Mouse (Mus musculus): ENCODE results near the gene Dcst2. TPM values are rescaled to one million over a fixed set of nuclear protein-coding genes. Genes with fewer than 3 reads are reported as not detected.

The Dcst2 gene
- total RNA-seq (2021) = under 1 TPM in 1 of 2 experiments, not detected in 1; 0.43 TPM

- no peak for DNase-seq
Observed at GRCm38 (mm10) chr3:89361675-89362074, at the start of gene Dcst2. Dcst2 (plus strand) TSS chr3:89361975.

- no peak for DNase-seq
Observed at GRCm38 (mm10) chr3:89314340-89314739, 47.4 kb upstream of the Dcst2 start.

DNA sequence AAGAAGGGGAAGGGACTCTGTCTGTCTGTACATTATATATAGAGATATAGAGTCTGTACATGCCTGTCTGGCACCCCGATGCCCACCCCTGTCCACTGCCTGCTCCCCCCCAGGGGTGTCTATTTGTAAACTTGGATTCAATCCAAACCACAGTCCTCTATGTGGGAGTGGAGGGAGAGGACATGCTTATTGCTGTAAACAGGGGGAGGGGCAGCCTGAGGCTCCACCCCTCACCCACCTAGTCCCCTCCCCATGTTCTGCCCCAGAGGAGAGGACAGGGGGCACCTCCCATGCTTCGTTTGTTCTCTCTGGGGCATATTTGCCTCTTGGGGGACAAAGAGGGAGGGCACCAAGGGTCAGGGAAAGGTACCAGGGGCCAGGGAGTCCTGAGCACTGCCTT, 47.0 kb upstream of the Dcst2 start:
- no peak for DNase-seq

- peak; percentile 77 to 78 for DNase-seq
Observed at GRCm38 (mm10) chr3:89315195-89315929, 46.4 kb upstream of the Dcst2 start.

GRCm38 (mm10) chr3:89315930-89316831, 45.6 kb upstream of the Dcst2 start:
- no peak for DNase-seq

- DNase-seq = peak; percentile 84 to 88
Observed at GRCm38 (mm10) chr3:89316833-89317232, 44.9 kb upstream of the Dcst2 start.

DNA sequence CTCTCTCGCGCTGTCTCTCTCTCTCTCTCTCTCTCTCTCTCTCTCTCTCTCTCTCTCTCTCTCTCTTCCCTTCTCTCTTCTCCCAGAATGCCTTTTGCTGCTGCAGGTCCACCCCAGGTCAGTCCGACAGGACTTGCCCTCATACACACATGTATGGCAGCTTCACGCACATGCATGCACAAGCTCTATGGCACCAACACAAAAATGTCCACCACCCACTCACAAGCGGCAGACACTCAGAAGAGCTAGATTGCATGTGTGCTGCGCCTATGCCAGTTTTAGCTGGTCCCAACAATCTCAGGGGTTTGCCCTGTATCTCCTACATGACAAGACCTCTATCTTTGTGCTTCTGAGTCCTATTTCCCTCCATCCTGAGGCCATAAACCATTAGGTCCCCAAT, 44.5 kb upstream of the Dcst2 start:
- no peak for DNase-seq

GRCm38 (mm10) chr3:89318316-89318715, 43.5 kb upstream of the Dcst2 start:
- no peak for DNase-seq

DNA sequence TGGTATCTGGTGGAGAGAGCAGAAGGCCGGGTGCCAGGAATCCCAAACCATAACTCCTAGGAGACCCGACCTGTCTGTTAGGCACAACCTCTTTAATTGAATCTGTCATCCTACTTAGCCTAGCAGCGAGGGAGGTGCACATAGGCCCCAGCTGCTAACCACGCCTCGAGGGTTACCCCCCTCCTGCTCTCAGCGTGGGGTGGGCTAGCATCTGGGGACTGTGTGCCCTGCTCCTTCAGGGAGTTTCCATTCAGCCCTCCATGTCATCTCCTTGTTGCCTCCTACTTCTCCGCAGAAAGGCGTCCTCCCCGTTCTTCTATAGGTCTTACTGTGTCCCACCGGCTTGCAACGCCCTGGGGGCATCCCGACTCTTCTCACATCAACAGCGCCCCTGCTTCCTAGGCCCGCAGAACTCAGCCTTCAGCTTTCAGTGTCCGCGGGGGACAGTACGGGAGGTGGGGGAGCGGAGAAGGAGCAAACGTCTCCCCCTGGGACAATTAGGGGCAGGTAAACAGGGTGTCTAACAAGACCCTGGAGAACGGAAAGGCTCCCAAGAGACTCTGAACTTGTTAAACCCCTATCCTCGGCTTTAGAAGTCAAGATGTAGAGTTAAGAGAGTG, 42.7 kb upstream of the Dcst2 start:
- DNase-seq = no peak

DNA sequence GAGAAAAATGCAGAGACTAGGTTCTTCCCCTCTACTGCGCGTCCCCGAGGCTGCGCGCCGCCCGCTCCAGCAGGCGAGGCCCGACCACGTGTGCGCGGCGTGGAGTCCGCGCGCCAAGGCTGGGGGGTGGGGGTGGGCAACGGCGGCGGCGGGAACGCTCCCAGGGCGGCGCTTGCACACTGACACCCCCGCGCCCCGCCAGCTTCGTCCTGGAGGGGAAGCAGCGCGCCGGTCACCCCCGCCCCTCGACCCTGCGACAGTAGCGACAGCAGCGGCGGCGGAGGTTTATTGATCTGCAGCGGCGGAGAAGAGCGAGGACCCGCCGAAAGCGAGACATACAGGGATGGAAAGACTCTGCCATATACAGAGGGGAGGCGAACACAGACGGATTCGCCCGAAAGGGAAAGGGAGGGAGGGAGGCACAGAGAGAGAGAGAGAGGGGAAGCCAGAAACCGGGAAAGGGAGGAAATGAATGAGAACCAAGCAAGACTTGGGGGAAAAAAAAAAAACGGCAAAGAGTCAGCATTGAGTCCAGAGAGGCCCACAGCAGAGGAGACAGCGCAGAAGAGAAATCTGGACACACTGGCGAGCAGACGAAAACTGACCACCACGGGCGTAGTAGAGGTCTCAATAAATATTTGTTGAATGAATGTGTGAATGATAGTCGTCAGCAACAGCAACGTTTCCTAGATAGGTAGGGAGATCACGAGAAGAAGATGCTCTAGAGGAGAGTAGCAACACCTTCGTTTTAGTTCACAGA, 42.0 kb upstream of the Dcst2 start:
- no peak for DNase-seq

DNA sequence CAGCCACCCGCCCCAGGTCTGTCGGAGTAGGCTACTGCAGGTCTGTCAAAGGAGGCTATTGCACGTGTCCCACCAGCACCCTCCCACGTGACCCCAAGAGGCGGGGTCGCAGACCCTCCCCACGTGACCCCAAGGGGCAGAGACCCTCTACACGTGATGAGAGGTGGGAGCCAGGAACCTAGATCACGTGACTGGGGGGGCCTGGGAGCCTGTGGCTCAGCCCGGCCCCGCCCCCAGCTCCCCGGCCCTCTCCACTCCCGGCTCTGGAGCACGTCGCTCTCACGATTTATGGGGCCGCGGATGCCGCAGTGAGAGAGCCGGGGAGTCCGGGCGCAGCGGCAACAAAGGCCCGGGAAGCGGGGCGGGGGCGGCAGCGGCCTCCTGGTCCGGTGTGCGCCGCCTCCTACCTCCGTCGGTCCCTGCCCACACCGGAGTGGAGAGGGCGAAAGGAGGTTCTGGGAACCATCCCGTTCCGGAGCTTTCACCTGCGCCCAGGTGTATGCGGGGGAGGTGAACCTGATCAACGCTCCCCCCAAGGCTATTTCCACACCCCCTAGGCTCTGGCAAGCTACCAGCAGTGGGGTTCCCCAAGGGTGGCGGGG, 41.1 kb upstream of the Dcst2 start:
- peak in 1 of 2 experiments; percentile 56 for DNase-seq

DNA sequence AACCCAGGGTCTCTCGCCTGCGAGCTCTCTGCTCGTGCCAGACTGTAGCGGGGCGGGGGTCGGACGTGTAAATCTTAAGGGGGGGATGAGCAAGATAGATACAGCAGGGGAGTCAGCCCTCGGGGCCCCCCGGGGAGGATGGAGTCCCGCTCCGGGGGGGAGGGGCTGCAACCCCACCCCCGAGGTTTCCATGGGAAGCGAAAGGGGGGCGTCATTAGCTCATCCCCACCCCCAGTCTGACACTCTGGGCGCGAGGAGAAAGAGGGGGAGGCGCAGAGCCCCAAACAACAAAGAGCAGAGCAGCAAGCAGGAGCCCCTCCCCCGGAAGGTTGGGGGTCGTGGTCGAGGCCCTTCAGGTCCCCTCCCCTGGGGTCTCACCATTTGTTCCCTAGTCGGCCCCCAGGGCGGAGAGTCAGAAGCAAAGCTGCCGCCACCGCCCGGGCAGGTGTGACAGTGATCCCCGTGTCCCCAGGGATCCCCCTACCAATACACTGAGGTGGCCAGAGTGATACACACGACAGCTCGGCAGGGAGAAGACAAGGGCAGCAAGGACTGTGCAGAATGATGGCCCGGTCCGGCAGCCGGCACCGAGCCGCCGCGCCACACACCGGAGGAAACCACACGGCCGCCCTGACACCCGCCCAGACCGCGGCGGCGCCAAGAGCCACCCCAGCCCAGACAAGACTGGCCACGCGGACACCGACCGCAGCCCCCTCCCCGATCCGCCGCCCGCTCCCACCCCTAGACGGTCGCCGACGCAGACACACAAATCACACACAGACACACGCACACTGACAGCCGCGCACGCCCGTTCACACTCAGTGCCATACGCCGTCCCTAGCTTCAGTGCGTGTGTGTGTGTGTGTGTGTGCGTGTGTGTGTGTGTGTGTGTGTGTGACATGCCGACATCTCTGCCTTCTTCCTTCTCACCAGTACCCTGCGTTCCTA, 40.3 kb upstream of the Dcst2 start:
- DNase-seq = no peak

DNA sequence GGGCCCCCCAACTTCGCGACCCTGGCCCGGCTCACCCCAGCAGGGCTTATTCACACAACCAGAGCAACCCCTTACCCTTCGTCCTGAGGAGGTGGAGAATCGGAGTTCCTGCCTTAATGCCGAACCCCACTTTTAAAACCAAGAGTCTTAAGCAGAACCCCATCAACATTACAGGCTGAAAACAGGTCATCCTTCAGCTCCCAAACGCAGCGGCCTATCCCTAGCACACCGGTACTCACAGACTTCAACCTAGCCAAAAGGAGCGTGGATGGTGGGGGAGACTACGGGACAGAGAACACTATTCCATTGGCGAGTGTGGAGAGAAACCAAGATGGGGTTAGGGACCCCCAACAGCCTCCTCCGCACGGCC, 39.7 kb upstream of the Dcst2 start:
- no peak for DNase-seq

GRCm38 (mm10) chr3:89322514-89323165, 39.1 kb upstream of the Dcst2 start, which contains the start of gene Efna3:
Efna3 (minus strand) TSS chr3:89322965.
- DNase-seq = peak; percentile 88

- DNase-seq = no peak
Observed at GRCm38 (mm10) chr3:89325882-89326281, 35.9 kb upstream of the Dcst2 start.

- DNase-seq = no peak
Observed at GRCm38 (mm10) chr3:89327371-89327870, 34.4 kb upstream of the Dcst2 start.

DNA sequence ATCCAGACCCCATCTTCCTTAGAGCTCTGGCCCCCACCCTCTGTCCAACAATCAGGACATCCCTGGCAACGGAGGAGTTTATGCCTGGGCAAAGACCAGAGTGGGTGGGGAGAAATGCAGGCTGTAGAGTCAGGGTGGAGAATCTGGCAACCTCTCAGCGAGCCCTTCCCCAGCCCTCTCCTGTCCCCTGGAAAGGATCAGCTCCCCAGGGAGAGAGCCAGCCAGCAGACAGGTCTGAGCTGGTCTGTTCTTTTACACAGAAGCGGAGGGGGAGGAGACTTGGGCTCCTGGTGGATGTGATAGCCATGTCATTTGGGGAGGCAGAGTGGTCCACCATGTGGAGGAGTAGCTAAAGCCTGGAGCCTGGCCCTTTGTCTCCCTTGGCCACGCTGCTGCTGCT, 33.2 kb upstream of the Dcst2 start:
- no peak for DNase-seq

- DNase-seq = no peak
Observed at GRCm38 (mm10) chr3:89330346-89330745, 31.4 kb upstream of the Dcst2 start.

DNA sequence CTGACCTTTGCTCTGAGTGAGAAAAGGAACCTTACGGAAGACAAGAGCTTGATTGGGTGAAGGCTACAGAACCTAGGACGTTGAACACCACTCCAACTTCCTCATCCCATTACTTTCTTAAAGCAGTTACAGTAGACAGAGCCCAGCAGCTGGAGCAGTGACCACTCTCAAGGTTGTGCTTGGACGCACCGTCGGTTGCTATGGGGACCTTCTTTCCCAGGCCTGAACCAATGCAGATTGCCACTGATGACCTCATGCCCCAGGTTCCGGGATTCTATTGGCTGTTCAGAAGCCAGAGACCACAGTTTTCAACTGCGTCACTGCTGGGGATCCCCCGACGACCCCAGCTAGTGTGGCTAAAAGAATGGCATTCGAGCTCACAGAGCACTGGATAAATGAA, 30.8 kb upstream of the Dcst2 start:
- DNase-seq = no peak

DNA sequence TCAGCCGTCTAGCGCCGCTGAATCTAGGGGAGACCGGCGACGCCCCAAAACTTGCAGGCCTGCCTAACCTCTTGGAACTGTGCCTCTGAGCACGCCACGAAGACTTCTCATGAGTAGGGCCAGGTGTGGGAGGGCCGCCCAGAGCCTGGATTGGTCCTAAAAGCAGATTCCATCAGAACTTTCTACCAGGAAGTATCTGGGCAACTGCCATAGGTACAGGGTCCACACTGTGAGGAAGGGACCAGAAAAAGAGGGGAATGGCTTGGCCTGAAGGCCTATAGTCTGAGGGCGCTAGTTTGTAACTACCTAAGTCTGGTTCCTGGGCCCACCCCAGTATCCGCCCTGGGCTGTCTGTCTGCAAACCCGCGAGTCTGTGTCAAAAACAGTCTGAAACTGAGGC, 30.2 kb upstream of the Dcst2 start:
- no peak for DNase-seq
